Mouse (Mus musculus) ES-Bruce4 (cell line): ENCODE measurements around the gene Wfdc9. TPM values are rescaled to one million over a fixed set of nuclear protein-coding genes. Genes with fewer than 3 reads are reported as not detected.
A peak's percentile ranks its signal among the peaks of the same experiment; 100 is the strongest.

ENCODE experiments used
- H3K27ac ChIP-seq: 2 replicates; pipeline ENCODE4 v1.5.1; 2012; ENCODE audit warnings: low read length, inconsistent platforms; ENCODE audit not compliant: insufficient read depth
- H3K27me3 ChIP-seq: 2 replicates; pipeline ENCODE4 v1.6.1; 2012; ENCODE audit warnings: mild to moderate bottlenecking, low read length, inconsistent platforms; ENCODE audit not compliant: control insufficient read depth, poor library complexity, insufficient read depth, severe bottlenecking
- H3K36me3 ChIP-seq: 2 replicates; pipeline ENCODE4 v1.6.1; 2012; ENCODE audit warnings: inconsistent platforms, mild to moderate bottlenecking, low read length, moderate library complexity; ENCODE audit not compliant: control insufficient read depth, poor library complexity, insufficient read depth, severe bottlenecking
- H3K4me1 ChIP-seq: one replicate; pipeline ENCODE4 v1.8.1; 2011; ENCODE audit warnings: low read length; ENCODE audit not compliant: control insufficient read depth, insufficient read depth
- H3K4me3 ChIP-seq: 2 replicates; pipeline ENCODE4 v1.5.1; 2011; ENCODE audit warnings: low read depth, mild to moderate bottlenecking, low read length
- H3K9ac ChIP-seq: 2 replicates; pipeline ENCODE4 v1.6.1; 2012; ENCODE audit warnings: low read depth, mild to moderate bottlenecking, inconsistent platforms; ENCODE audit not compliant: poor library complexity, severe bottlenecking
- H3K9me3 ChIP-seq: replicated peaks from 2 replicates; pipeline ENCODE4 v1.6.1; 2012; ENCODE audit warnings: mild to moderate bottlenecking, low read length, inconsistent platforms; ENCODE audit not compliant: control insufficient read depth, poor library complexity, insufficient read depth, severe bottlenecking
- CTCF ChIP-seq: IDR thresholded peaks from one replicate; pipeline ENCODE4 v1.8.1; 2011; ENCODE audit warnings: low read depth, low read length
- EP300 ChIP-seq: IDR thresholded peaks from 2 replicates; pipeline ENCODE4 v1.6.1; 2011; ENCODE audit warnings: low read depth, low read length; ENCODE audit not compliant: insufficient read depth
- POLR2A ChIP-seq: IDR thresholded peaks from one replicate; pipeline ENCODE4 v1.8.1; 2011; ENCODE audit warnings: low read length; ENCODE audit not compliant: insufficient read depth
- polyA plus RNA-seq: library from polyadenylated mRNA; stranded (reverse); fragments of >200 nt; gene quantifications from 2 replicates; pipeline ENCODE4 v1.2.4, GENCODE M21; 2011; ENCODE audit warnings: low read depth; ENCODE audit not compliant: missing spikeins, insufficient read depth, insufficient read length

Wfdc9 gene
- polyA plus RNA-seq, 1 experiment: not detected

- Histone ChIP-seq H3K9me3 (no peaks in the 10 kb centered on the region), H3K9ac (no peak overlapping the region), H3K4me1 (no peaks in the 10 kb centered on the region), H3K27ac (no peak overlapping the region), H3K27me3 (no peaks in the 10 kb centered on the region), H3K36me3 (no peaks in the 10 kb centered on the region), H3K4me3 (no peak overlapping the region)
- TF ChIP-seq CTCF (peak; percentile 39), EP300 (no peak)
Measured at GRCm38 (mm10) chr2:164676103-164676502, 19.7 kb upstream of the Wfdc9 start.

- Histone ChIP-seq H3K27ac (no peak within 1 kb of the TSS), H3K9me3 (no peaks in the 10 kb centered on the region), H3K4me3 (no peak within 1 kb of the TSS), H3K36me3 (no peaks in the 10 kb centered on the region), H3K27me3 (no peaks in the 10 kb centered on the region), H3K9ac (no peak within 1 kb of the TSS), H3K4me1 (no peaks in the 10 kb centered on the region)
- no peak for TF ChIP-seq EP300
- no peak for TF ChIP-seq CTCF
Measured at GRCm38 (mm10) chr2:164673987-164674386, 17.6 kb upstream of the Wfdc9 start, which contains the start of gene Wfdc11. Gene Wfdc11, minus strand, starts transcription at chr2:164674087.

DNA sequence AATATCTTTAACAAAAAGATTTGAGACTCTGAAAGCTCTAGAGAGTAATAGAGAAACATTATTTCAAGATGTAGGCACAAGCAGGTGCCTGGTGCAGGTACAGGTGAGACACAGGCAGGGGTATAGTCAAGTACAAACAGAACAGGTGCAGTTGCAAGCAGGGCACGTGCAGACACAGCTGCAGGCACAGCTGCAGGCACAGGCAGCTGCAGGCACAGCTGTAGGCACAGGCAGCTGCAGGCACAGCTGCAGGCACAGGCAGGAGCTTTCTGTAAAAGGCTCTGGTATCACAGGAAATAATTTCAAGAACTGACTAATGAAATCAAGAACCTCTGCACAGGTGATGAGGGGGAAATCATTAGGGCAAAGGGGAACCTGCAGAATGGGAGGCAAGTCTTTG, 14.6 kb upstream of the Wfdc9 start:
- H3K9ac ChIP-seq: no peak overlapping the region
- H3K36me3 ChIP-seq: no peaks in the 10 kb centered on the region
- no peak overlapping the region for H3K27ac ChIP-seq
- peaks cover 7% of the 10 kb centered on the region; the same call in 1 of the 2 replicates for H3K9me3 ChIP-seq
- H3K27me3 ChIP-seq: no peaks in the 10 kb centered on the region
- TF ChIP-seq CTCF (no peak), EP300 (no peak), POLR2A (no peak)
- H3K4me1 ChIP-seq: no peaks in the 10 kb centered on the region
- H3K4me3 ChIP-seq: no peak overlapping the region

DNA sequence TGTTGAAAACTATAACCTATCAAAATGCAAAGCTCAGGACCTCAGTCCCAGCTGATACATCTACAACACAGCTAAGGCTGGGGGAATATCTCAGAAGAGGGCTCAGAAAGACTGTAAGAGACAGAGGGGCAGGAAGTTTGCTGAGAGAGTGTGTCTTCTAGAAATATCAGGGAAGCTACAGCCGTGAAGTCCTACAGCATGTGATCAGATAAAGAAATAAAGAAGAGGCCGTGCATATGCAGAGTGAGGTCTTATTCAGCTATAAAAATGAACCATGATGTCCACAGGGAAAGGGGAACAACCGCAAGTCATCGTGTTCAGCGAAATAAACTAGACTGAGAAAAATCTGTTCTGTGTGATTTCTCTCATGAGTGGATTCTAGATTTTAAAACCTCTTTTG, 13.9 kb upstream of the Wfdc9 start:
- Histone ChIP-seq H3K9me3 (peaks cover 7% of the 10 kb centered on the region; the same call in 1 of the 2 replicates), H3K9ac (no peak overlapping the region), H3K36me3 (no peaks in the 10 kb centered on the region), H3K27me3 (no peaks in the 10 kb centered on the region), H3K4me1 (no peaks in the 10 kb centered on the region), H3K27ac (no peak overlapping the region), H3K4me3 (no peak overlapping the region)
- TF ChIP-seq POLR2A: no peak
- no peak for TF ChIP-seq CTCF

DNA sequence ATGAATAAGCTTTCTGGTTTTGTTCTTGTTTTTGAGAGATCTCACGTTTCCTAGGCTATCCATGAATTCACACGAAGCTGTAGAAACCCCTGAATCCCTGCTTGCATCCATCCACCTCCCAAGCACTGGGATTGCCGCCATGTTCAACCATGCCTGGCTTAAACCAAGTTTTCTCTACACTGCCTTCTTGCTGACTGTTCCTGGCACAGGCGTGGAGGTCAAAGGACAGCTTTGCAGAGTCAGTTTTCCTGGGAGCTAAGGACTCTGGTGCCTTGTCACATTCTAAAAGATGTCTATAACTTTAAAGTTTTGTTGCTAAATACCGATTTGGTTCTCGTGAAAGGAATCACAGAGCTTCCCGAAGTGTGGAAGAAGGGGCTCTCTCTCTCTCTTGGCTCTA, 8.5 kb upstream of the Wfdc9 start:
- Histone ChIP-seq H3K9me3 (peaks cover 7% of the 10 kb centered on the region; the same call in 1 of the 2 replicates), H3K27me3 (no peaks in the 10 kb centered on the region), H3K27ac (no peak overlapping the region), H3K4me3 (no peak overlapping the region), H3K4me1 (no peaks in the 10 kb centered on the region), H3K36me3 (no peaks in the 10 kb centered on the region), H3K9ac (no peak overlapping the region)
- TF ChIP-seq CTCF (no peak), EP300 (no peak), POLR2A (no peak)

DNA sequence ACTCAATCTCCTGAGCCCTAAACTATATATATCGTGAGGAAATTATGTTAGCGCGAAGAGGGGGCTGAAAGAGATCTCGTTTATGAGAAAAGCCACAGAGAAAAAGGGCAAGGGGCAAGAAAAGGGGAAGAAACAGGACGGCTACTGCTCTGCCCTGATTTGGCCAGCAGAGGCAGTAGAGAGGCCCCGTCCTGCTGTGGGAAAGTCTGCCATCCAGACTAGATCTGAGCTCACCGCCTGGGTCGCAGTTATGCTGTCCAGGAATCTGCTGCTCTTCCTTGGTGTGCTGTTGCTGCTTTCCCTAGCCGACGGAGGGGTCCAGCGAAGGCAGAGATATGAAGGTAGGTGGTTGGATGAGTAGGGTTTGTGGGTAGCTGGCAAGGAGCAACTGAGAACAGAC, 525 bp downstream of the Wfdc9 start, which contains the start of gene Wfdc10:
TSS of gene Wfdc10 (plus strand) at position 189 of the 400 bp plus-strand sequence.
- H3K4me3 ChIP-seq: peak within 1 kb of the TSS; percentile 35; the same call in 1 of the 2 replicates

More for the DNA sequence above, 525 bp downstream of the Wfdc9 start, which contains the start of gene Wfdc10:
- TF ChIP-seq POLR2A (no peak), EP300 (no peak), CTCF (peak; percentile 86)
- H3K9ac ChIP-seq: no peak within 1 kb of the TSS
- H3K9me3 ChIP-seq: no peaks in the 10 kb centered on the region
- H3K36me3 ChIP-seq: no peaks in the 10 kb centered on the region
- H3K27me3 ChIP-seq: no peaks in the 10 kb centered on the region
- H3K4me1 ChIP-seq: no peaks in the 10 kb centered on the region
- H3K27ac ChIP-seq: no peak within 1 kb of the TSS
